In genomic region chr15:86492636-86493035, GRCm38 (mm10) we compare ENCODE assay signal across 16 mouse cellular contexts.
DNase-seq lines count a peak whose midpoint lies in the region; ATAC-seq and TF ChIP-seq lines count a peak whose summit lies in the region.
"Had no signal": no experiment of that assay in that cellular context is flagged by ENCODE, and none has a peak within 500 bp of the region (broad histone marks: within the 10 kb centered on the region; RNA-seq: fewer than 3 reads in every experiment).

No protein-coding gene starts in this region.

- no peak for ATAC-seq in kidney, embryonic 14.5 days (ENCODE audit: low FRiP score, low TSS enrichment)
- 0 out of 2 replicates have a peak, but pooled peaks have one; percentile 42 for ATAC-seq in kidney, postnatal 0 days (replicated peaks; ENCODE audit: low FRiP score, low read depth)

- H3K4me3 ChIP-seq in kidney, embryonic 14.5 days (ENCODE audit: low read length) = no peak overlapping the region
- no peak overlapping the region for H3K4me3 ChIP-seq in kidney, postnatal 0 days (replicated peaks; ENCODE audit: low read depth, low read length)
- H3K4me3 ChIP-seq: forebrain, embryonic 12.5 days; hindbrain, embryonic 15.5 days; limb, embryonic 12.5 days; megakaryocyte, embryonic 14.5 days; neural tube, embryonic 15.5 days had no signal

- H3K27ac ChIP-seq in kidney, embryonic 14.5 days (ENCODE audit: low read depth, low read length) = no peak overlapping the region
- H3K27ac ChIP-seq in kidney, postnatal 0 days = no peak overlapping the region
- H3K27ac ChIP-seq: forebrain, embryonic 12.5 days; hindbrain, embryonic 15.5 days; limb, embryonic 12.5 days; neural tube, embryonic 15.5 days had no signal

- no peaks in the 10 kb centered on the region for H3K36me3 ChIP-seq in kidney, embryonic 14.5 days (ENCODE audit: control insufficient read depth, insufficient read depth, low read length)
- H3K36me3 ChIP-seq in kidney, postnatal 0 days (ENCODE audit: insufficient read depth, low read length) = no peaks in the 10 kb centered on the region
- H3K36me3 ChIP-seq: forebrain, embryonic 12.5 days; hindbrain, embryonic 15.5 days; limb, embryonic 12.5 days; neural tube, embryonic 15.5 days had no signal

- no peak overlapping the region for H3K4me2 ChIP-seq in kidney, embryonic 14.5 days (replicated peaks; ENCODE audit: low read depth, low read length)
- H3K4me2 ChIP-seq in kidney, postnatal 0 days (ENCODE audit: low read length) = no peak overlapping the region
- H3K4me2 ChIP-seq: forebrain, embryonic 12.5 days; hindbrain, embryonic 15.5 days; limb, embryonic 12.5 days; lung, embryonic 14.5 days; neural tube, embryonic 15.5 days had no signal

- 59% methylated on average over 5 of the region's 5 CpGs for WGBS in kidney, embryonic 14.5 days
- WGBS in kidney, postnatal 0 days = 33% methylated on average over 5 of the region's 5 CpGs

- H3K9me3 ChIP-seq in kidney, embryonic 14.5 days (ENCODE audit: control insufficient read depth, low read length) = no peaks in the 10 kb centered on the region
- H3K9me3 ChIP-seq in kidney, postnatal 0 days (replicated peaks; ENCODE audit: low read length) = no peaks in the 10 kb centered on the region
- H3K9me3 ChIP-seq: forebrain, embryonic 12.5 days; hindbrain, embryonic 15.5 days; limb, embryonic 12.5 days; megakaryocyte, embryonic 14.5 days; neural tube, embryonic 15.5 days had no signal

- TF ChIP-seq CTCF in kidney, postnatal 0 days (IDR thresholded peaks at IDR 0.05; ENCODE audit: low read depth) = no peak

- peaks cover 2% of the 10 kb centered on the region; the same call in 1 of the 2 replicates for H3K4me1 ChIP-seq in kidney, embryonic 14.5 days (ENCODE audit: control insufficient read depth, insufficient read depth, low read length)
- no peaks in the 10 kb centered on the region; the same call in 1 of the 2 replicates for H3K4me1 ChIP-seq in kidney, postnatal 0 days (replicated peaks; ENCODE audit: insufficient read depth, low read length)

- DNase-seq in kidney, adult 11 months = peak; percentile 81
- DNase-seq in 3134 (ENCODE audit: extremely low read depth, insufficient read length, low spot score) = peak; percentile 18
- peak; percentile 66 for DNase-seq in MN1 (ENCODE audit: low spot score)
- DNase-seq in kidney, postnatal 0 days (ENCODE audit: low spot score) = peak; percentile 31
- DNase-seq in ovary, postnatal 14 days (ENCODE audit: low spot score) = no peak
- no peak for DNase-seq in frontal cortex, postnatal 36 days (ENCODE audit: low spot score in 2 of 2)
- DNase-seq: heart, adult 18-20 months; lung, embryonic 14.5 days; right cerebral cortex, adult 18-20 months had no signal

- no peaks in the 10 kb centered on the region for H3K27me3 ChIP-seq in kidney, embryonic 14.5 days (ENCODE audit: control insufficient read depth, insufficient read depth, low read length)
- H3K27me3 ChIP-seq in kidney, postnatal 0 days (ENCODE audit: insufficient read depth, low read length) = no peaks in the 10 kb centered on the region
- H3K27me3 ChIP-seq: CH12.LX; forebrain, embryonic 12.5 days; hindbrain, embryonic 15.5 days; limb, embryonic 12.5 days; megakaryocyte, embryonic 14.5 days; neural tube, embryonic 15.5 days had no signal

- no peak overlapping the region for H3K9ac ChIP-seq in kidney, embryonic 14.5 days (ENCODE audit: low read depth, low read length)
- H3K9ac ChIP-seq in kidney, postnatal 0 days (ENCODE audit: low read depth, low read length) = no peak overlapping the region
- H3K9ac ChIP-seq: forebrain, embryonic 12.5 days; hindbrain, embryonic 15.5 days; limb, embryonic 12.5 days; lung, embryonic 14.5 days; neural tube, embryonic 15.5 days had no signal

Comparison
In these comparisons a context has a peak if more than half of its experiments do, and no peak if none do; other contexts are left out.
1. DNase-seq: peak in kidney, adult 11 months (single experiment), 3134 (single experiment), MN1 (single experiment) and kidney, postnatal 0 days (single experiment); none in ovary, postnatal 14 days (single experiment) and frontal cortex, postnatal 36 days (0 of 2).